Mouse (Mus musculus) limb, embryonic 14.5 days (tissue): ENCODE data around the gene Gna14. TPM values are rescaled to one million over a fixed set of nuclear protein-coding genes. Genes with fewer than 3 reads are reported as not detected.

Experiments used
- ATAC-seq: fragments of 200-750 bp; cut with Nextera tagmentation; 2 replicates; pipeline ENCODE4 v1.8.0; 2017; ENCODE audit warnings: low read depth, moderate number of reproducible peaks, moderate TSS enrichment; ENCODE audit not compliant: low FRiP score
- DNase-seq: peaks from one replicate; pipeline ENCODE4 v3.0.0-alpha.2; 2015; ENCODE audit warnings: low spot score
- H3K27ac ChIP-seq: fragments of 300-500 bp; sonication (generic); replicated peaks from 2 replicates; pipeline ENCODE4 v1.5.1; 2014; ENCODE audit warnings: low read depth, mild to moderate bottlenecking, low read length, moderate library complexity, mixed read lengths
- H3K27me3 ChIP-seq: fragments of 300-500 bp; sonication (generic); 2 replicates; pipeline ENCODE4 v1.6.1; 2014; ENCODE audit warnings: low read length, mixed read lengths; ENCODE audit not compliant: control insufficient read depth, insufficient read depth
- H3K36me3 ChIP-seq: fragments of 300-500 bp; sonication (generic); 2 replicates; pipeline ENCODE4 v1.6.1; 2014; ENCODE audit warnings: mild to moderate bottlenecking, low read length, moderate library complexity, mixed read lengths; ENCODE audit not compliant: control insufficient read depth, insufficient read depth
- H3K4me1 ChIP-seq: fragments of 300-500 bp; sonication (generic); 2 replicates; pipeline ENCODE4 v1.6.1; 2014; ENCODE audit warnings: antibody characterized with exemption, low read length, mixed read lengths; ENCODE audit not compliant: control insufficient read depth, insufficient read depth
- H3K4me2 ChIP-seq: fragments of 300-500 bp; sonication (generic); replicated peaks from 2 replicates; pipeline ENCODE4 v1.6.1; 2014; ENCODE audit warnings: low read depth, mild to moderate bottlenecking, low read length, moderate library complexity; ENCODE audit not compliant: severe bottlenecking
- H3K4me3 ChIP-seq: fragments of 300-500 bp; sonication (generic); replicated peaks from 2 replicates; pipeline ENCODE4 v1.5.1; 2014; ENCODE audit warnings: low read length
- H3K9ac ChIP-seq: fragments of 300-500 bp; sonication (generic); 2 replicates; pipeline ENCODE4 v1.6.1; 2014; ENCODE audit warnings: mild to moderate bottlenecking, low read depth, low read length, moderate library complexity; ENCODE audit not compliant: severe bottlenecking
- H3K9me3 ChIP-seq: fragments of 300-500 bp; sonication (generic); 2 replicates; pipeline ENCODE4 v1.6.1; 2016; ENCODE audit warnings: low read length; ENCODE audit not compliant: control insufficient read depth
- POLR2A ChIP-seq: fragments of 200-500 bp; IDR thresholded peaks from 2 replicates; pipeline ENCODE4 v1.8.0; 2012; ENCODE audit warnings: inconsistent platforms, mild to moderate bottlenecking, moderate library complexity, borderline replicate concordance; ENCODE audit not compliant: insufficient read depth, insufficient read length; ENCODE audit errors: extremely low read depth
- WGBS: fragments of 180-500 bp; shearing (Covaris S2); extraction: QIAGEN DNeasy Blood & Tissue Kit; methylation state at CpG from one replicate; pipeline ENCODE4 v1.1.7; 2014; 5-methylcytosine and 5-hydroxymethylcytosine counted together
- polyA plus RNA-seq, 2 experiments: library from polyadenylated mRNA; depleted of rRNA in 1 of 2; stranded (reverse) in 1 of 2; unstranded in 1 of 2; fragments of >200 nt; fragmentation: Nextera tagmentation in 1 of 2; extraction: Ambion mirVana in 1 of 2; gene quantifications; 2 replicates each; pipeline versions ENCODE4 v1.2.1 to v1.2.3; 2012 to 2014

The Gna14 gene
- polyA plus RNA-seq, 2 experiments: 4.0 to 4.3 TPM

- 71% methylated on average over 2 of the region's 2 CpGs for WGBS
- Histone ChIP-seq H3K9ac (no peak overlapping the region), H3K4me1 (no peaks in the 10 kb centered on the region), H3K4me3 (no peak overlapping the region), H3K4me2 (no peak overlapping the region), H3K27ac (no peak overlapping the region), H3K27me3 (no peaks in the 10 kb centered on the region), H3K36me3 (no peaks in the 10 kb centered on the region), H3K9me3 (no peaks in the 10 kb centered on the region)
- ATAC-seq (no peak), DNase-seq (no peak)
- TF ChIP-seq POLR2A: no peak
Measured at GRCm38 (mm10) chr19:16511081-16511420, 75.5 kb downstream of the Gna14 start.

DNA sequence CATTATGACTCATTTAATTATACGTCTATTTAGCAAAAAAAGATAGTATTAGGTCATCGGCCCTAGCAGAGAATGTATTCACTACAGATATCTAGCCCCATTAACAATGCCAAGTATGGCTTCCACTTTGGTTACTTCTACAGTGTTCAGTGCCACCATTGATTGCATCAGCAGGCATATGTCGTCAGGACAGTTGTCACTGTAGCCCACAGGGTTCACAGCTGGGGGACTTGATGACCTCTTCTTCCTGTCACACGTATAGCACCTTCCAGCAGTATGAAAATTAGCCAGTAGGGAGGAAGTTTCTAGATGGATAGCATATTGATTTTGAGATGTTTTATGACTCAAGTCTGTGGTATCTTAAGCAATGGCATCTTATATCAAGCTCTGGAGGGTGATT lies 78.6 kb downstream of the Gna14 start:
- H3K4me2 ChIP-seq: no peak overlapping the region
- H3K27me3 ChIP-seq: no peaks in the 10 kb centered on the region
- H3K27ac ChIP-seq: no peak overlapping the region
- no peak for TF ChIP-seq POLR2A
- WGBS: 80% methylated on average over 4 of the region's 4 CpGs
- H3K9ac ChIP-seq: no peak overlapping the region
- ATAC-seq (no peak), DNase-seq (no peak)
- no peaks in the 10 kb centered on the region for H3K36me3 ChIP-seq
- H3K4me1 ChIP-seq: no peaks in the 10 kb centered on the region
- no peaks in the 10 kb centered on the region for H3K9me3 ChIP-seq
- no peak overlapping the region for H3K4me3 ChIP-seq

DNA sequence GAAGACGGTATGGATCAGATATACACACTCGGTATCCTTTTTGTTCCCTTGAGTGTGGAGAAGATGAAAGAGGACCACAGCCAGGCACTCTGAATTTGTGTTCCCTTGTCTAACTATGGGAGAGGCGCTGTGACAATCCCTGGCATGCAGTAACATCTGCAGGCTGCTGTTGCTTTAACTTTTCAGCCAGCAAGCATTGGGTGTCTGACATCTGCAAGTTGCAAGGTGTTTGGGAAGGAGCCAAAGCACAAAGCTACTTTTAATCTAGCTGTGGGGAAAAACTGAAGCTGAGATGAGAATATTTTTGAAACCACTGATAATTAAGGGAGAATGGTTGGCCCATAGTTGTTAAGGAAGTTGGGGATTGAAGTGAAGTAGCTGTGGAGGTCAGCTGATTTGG lies 83.0 kb downstream of the Gna14 start:
- H3K4me2 ChIP-seq: no peak overlapping the region
- H3K9ac ChIP-seq: no peak overlapping the region
- no peak for DNase-seq
- no peaks in the 10 kb centered on the region for H3K27me3 ChIP-seq
- no peaks in the 10 kb centered on the region for H3K9me3 ChIP-seq
- H3K4me1 ChIP-seq: no peaks in the 10 kb centered on the region
- 58% methylated on average over 3 of the region's 3 CpGs for WGBS
- H3K4me3 ChIP-seq: no peak overlapping the region
- H3K27ac ChIP-seq: no peak overlapping the region
- no peak for TF ChIP-seq POLR2A
- no peak for ATAC-seq
- no peaks in the 10 kb centered on the region for H3K36me3 ChIP-seq

GRCm38 (mm10) chr19:16520608-16521007 lies 85.0 kb downstream of the Gna14 start:
- Histone ChIP-seq H3K4me3 (no peak overlapping the region), H3K4me2 (no peak overlapping the region), H3K27me3 (no peaks in the 10 kb centered on the region), H3K27ac (no peak overlapping the region), H3K36me3 (no peaks in the 10 kb centered on the region), H3K4me1 (no peaks in the 10 kb centered on the region), H3K9ac (no peak overlapping the region), H3K9me3 (no peaks in the 10 kb centered on the region)
- DNase-seq (no peak), ATAC-seq (no peak)
- no peak for TF ChIP-seq POLR2A
- 91% methylated on average over 3 of the region's 3 CpGs for WGBS

GRCm38 (mm10) chr19:16526302-16526880 lies 90.8 kb downstream of the Gna14 start:
- Histone ChIP-seq H3K9me3 (no peaks in the 10 kb centered on the region), H3K4me2 (no peak overlapping the region), H3K36me3 (no peaks in the 10 kb centered on the region), H3K27ac (no peak overlapping the region), H3K4me1 (no peaks in the 10 kb centered on the region), H3K9ac (no peak overlapping the region), H3K27me3 (no peaks in the 10 kb centered on the region), H3K4me3 (no peak overlapping the region)
- no peak for ATAC-seq
- 89% methylated on average over 9 of the region's 9 CpGs for WGBS
- DNase-seq: no peak
- no peak for TF ChIP-seq POLR2A

- H3K36me3 ChIP-seq: no peaks in the 10 kb centered on the region
- no peak for TF ChIP-seq POLR2A
- 65% methylated on average over 5 of the region's 5 CpGs for WGBS
Measured at GRCm38 (mm10) chr19:16527031-16527430, 91.5 kb downstream of the Gna14 start.

More at GRCm38 (mm10) chr19:16527031-16527430, 91.5 kb downstream of the Gna14 start:
- Histone ChIP-seq H3K4me3 (no peak overlapping the region), H3K9ac (no peak overlapping the region), H3K4me2 (no peak overlapping the region), H3K9me3 (no peaks in the 10 kb centered on the region), H3K27me3 (no peaks in the 10 kb centered on the region), H3K27ac (no peak overlapping the region), H3K4me1 (no peaks in the 10 kb centered on the region)
- DNase-seq (no peak), ATAC-seq (no peak)
